Mouse (Mus musculus): ENCODE measurements around the gene Hyal2.

GRCm38 (mm10) chr9:107542721-107543120 lies 25.0 kb upstream of the Hyal2 start:
- TF ChIP-seq CTCF (IDR thresholded peaks at IDR 0.05 in 2 of 3, conservative IDR thresholded peaks at IDR 0.05 in 1 of 3; ENCODE audit: control insufficient read depth in 1 of 3, insufficient read depth in 1 of 3, low read depth in 2 of 3, low read length in 3 of 3, poor library complexity in 1 of 3, severe bottlenecking in 1 of 3) (no peak), POLR2A (IDR thresholded peaks at IDR 0.05; ENCODE audit: control insufficient read depth in 1 of 2, insufficient read depth in 1 of 2, low read depth in 1 of 2, low read length in 2 of 2, poor library complexity in 1 of 2) (no peak), ZMIZ1 (IDR thresholded peaks at IDR 0.05; ENCODE audit: low read depth, low read length) (no peak), MYC (IDR thresholded peaks at IDR 0.05; ENCODE audit: low read depth, low read length) (no peak), EP300 (IDR thresholded peaks at IDR 0.05; ENCODE audit: low read depth in 1 of 2, low read length in 2 of 2) (no peak), TAL1 (IDR thresholded peaks at IDR 0.05; ENCODE audit: low read length) (no peak), USF1 (IDR thresholded peaks at IDR 0.05; ENCODE audit: low read depth, low read length) (no peak), HCFC1 (IDR thresholded peaks at IDR 0.05; ENCODE audit: low read depth, low read length) (no peak), ELF1 (IDR thresholded peaks at IDR 0.05; ENCODE audit: low read depth, low read length) (no peak), E2F4 (IDR thresholded peaks at IDR 0.05; ENCODE audit: borderline replicate concordance, low read depth, low read length) (no peak), ZKSCAN1 (IDR thresholded peaks at IDR 0.05; ENCODE audit: low read depth, low read length) (no peak), GATA1 (IDR thresholded peaks at IDR 0.05; ENCODE audit: low read depth, low read length) (no peak), RAD21 (IDR thresholded peaks at IDR 0.05; ENCODE audit: low read depth, low read length) (no peak)

Data from MEL (cell line).